Mouse (Mus musculus) stomach, embryonic 16.5 days (tissue): ENCODE measurements around the gene Zkscan5. TPM values are rescaled to one million over a fixed set of nuclear protein-coding genes. Genes with fewer than 3 reads are reported as not detected.
"Not testable (repeated sequence)": the region's sequence is repeated elsewhere in the genome, so short reads cannot be mapped to it uniquely, and the experiment has no call there.

Experiments used
- ATAC-seq: fragments of 200-750 bp; cut with Nextera tagmentation; 2 replicates; pipeline ENCODE4 v1.8.0; 2017; ENCODE audit warnings: moderate number of reproducible peaks, moderate TSS enrichment; ENCODE audit not compliant: insufficient read depth, low FRiP score
- H3K27ac ChIP-seq: fragments of 300-500 bp; sonication (generic); 2 replicates; pipeline ENCODE4 v1.5.1; 2014; ENCODE audit warnings: low read length
- H3K27me3 ChIP-seq: fragments of 300-500 bp; sonication (generic); 2 replicates; pipeline ENCODE4 v1.6.1; 2014; ENCODE audit warnings: low read length, control low read depth, mixed read lengths; ENCODE audit not compliant: control insufficient read depth, insufficient read depth
- H3K36me3 ChIP-seq: fragments of 300-500 bp; sonication (generic); 2 replicates; pipeline ENCODE4 v1.6.1; 2014; ENCODE audit warnings: low read length; ENCODE audit not compliant: control insufficient read depth, insufficient read depth
- H3K4me1 ChIP-seq: fragments of 300-500 bp; sonication (generic); 2 replicates; pipeline ENCODE4 v1.6.1; 2014; ENCODE audit warnings: low read length, control low read depth, mixed read lengths; ENCODE audit not compliant: control insufficient read depth, insufficient read depth
- H3K4me2 ChIP-seq: fragments of 300-500 bp; sonication (generic); 2 replicates; pipeline ENCODE4 v1.6.1; 2014; ENCODE audit warnings: low read depth, low read length, mixed read lengths
- H3K4me3 ChIP-seq: fragments of 300-500 bp; sonication (generic); replicated peaks from 2 replicates; pipeline ENCODE4 v1.5.1; 2014; ENCODE audit warnings: mild to moderate bottlenecking, low read length
- H3K9ac ChIP-seq: fragments of 300-500 bp; sonication (generic); 2 replicates; pipeline ENCODE4 v1.6.1; 2014; ENCODE audit warnings: low read length
- H3K9me3 ChIP-seq: fragments of 300-500 bp; sonication (generic); replicated peaks from 2 replicates; pipeline ENCODE4 v1.6.1; 2016; ENCODE audit warnings: low read length, control low read depth; ENCODE audit not compliant: control insufficient read depth
- WGBS: fragments of 180-500 bp; shearing (Covaris S2); extraction: QIAGEN DNeasy Blood & Tissue Kit; methylation state at CpG from one replicate; pipeline ENCODE4 v1.1.7; 2014; 5-methylcytosine and 5-hydroxymethylcytosine counted together
- polyA plus RNA-seq: library from polyadenylated mRNA; unstranded; fragments of >200 nt; fragmentation: Nextera tagmentation; extraction: Ambion mirVana; gene quantifications from 2 replicates; pipeline ENCODE4 v1.2.1, GENCODE M21; 2015

The Zkscan5 gene
- polyA plus RNA-seq, 1 experiment from 2014 or later = 11.1 TPM

GRCm38 (mm10) chr5:145222840-145223239 lies 18.5 kb downstream of the Zkscan5 start:
- Histone ChIP-seq H3K27ac (no peak overlapping the region), H3K4me3 (no peak overlapping the region)
- WGBS = 87% methylated on average over 5 of the region's 5 CpGs

GRCm38 (mm10) chr5:145223395-145223794 lies 19.0 kb downstream of the Zkscan5 start:
- H3K27me3 ChIP-seq = no peaks in the 10 kb centered on the region
- no peak for ATAC-seq
- no peak overlapping the region for H3K9ac ChIP-seq
- no peak overlapping the region for H3K27ac ChIP-seq
- H3K4me1 ChIP-seq = no peaks in the 10 kb centered on the region
- H3K4me3 ChIP-seq = no peak overlapping the region
- H3K4me2 ChIP-seq = no peak overlapping the region
- peaks cover 23% of the 10 kb centered on the region for H3K36me3 ChIP-seq
- 71% methylated on average over 12 of the region's 12 CpGs for WGBS
- H3K9me3 ChIP-seq = no peaks in the 10 kb centered on the region

More at GRCm38 (mm10) chr5:145222840-145223239, 18.5 kb downstream of the Zkscan5 start:
- no peaks in the 10 kb centered on the region for H3K9me3 ChIP-seq
- H3K4me1 ChIP-seq = no peaks in the 10 kb centered on the region
- no peak overlapping the region for H3K4me2 ChIP-seq
- H3K36me3 ChIP-seq = peaks cover 23% of the 10 kb centered on the region
- no peak overlapping the region for H3K9ac ChIP-seq
- ATAC-seq = no peak
- H3K27me3 ChIP-seq = no peaks in the 10 kb centered on the region

GRCm38 (mm10) chr5:145226453-145226852 lies 22.1 kb downstream of the Zkscan5 start:
- Histone ChIP-seq H3K4me1 (no peaks in the 10 kb centered on the region), H3K4me3 (no peak overlapping the region), H3K27ac (no peak overlapping the region), H3K36me3 (peaks cover 3% of the 10 kb centered on the region; the same call in 1 of the 2 replicates), H3K9ac (no peak overlapping the region), H3K9me3 (no peaks in the 10 kb centered on the region), H3K27me3 (no peaks in the 10 kb centered on the region), H3K4me2 (no peak overlapping the region)
- ATAC-seq = no peak
- WGBS = 47% methylated on average over 2 of the region's 2 CpGs

- H3K4me3 ChIP-seq, H3K9ac ChIP-seq, ATAC-seq, H3K36me3 ChIP-seq, H3K4me2 ChIP-seq, H3K27ac ChIP-seq, H3K4me1 ChIP-seq, H3K27me3 ChIP-seq, H3K9me3 ChIP-seq: not testable (repeated sequence)
- 82% methylated on average over 6 of the region's 6 CpGs for WGBS
Measured at GRCm38 (mm10) chr5:145229283-145229682, 24.9 kb downstream of the Zkscan5 start.

GRCm38 (mm10) chr5:145230641-145231040 lies 26.3 kb downstream of the Zkscan5 start:
- peak overlapping the region; percentile 87 for H3K27ac ChIP-seq
- H3K4me2 ChIP-seq = peak overlapping the region; percentile 85
- H3K9ac ChIP-seq = no peak overlapping the region
- no peaks in the 10 kb centered on the region for H3K27me3 ChIP-seq
- no peaks in the 10 kb centered on the region for H3K9me3 ChIP-seq
- H3K4me1 ChIP-seq = peaks cover 6% of the 10 kb centered on the region; the same call in 1 of the 2 replicates
- ATAC-seq = no peak
- H3K4me3 ChIP-seq = peak overlapping the region; percentile 97; the same call in 1 of the 2 replicates
- WGBS = 85% methylated on average over 4 of the region's 4 CpGs
- H3K36me3 ChIP-seq = peaks cover 17% of the 10 kb centered on the region

GRCm38 (mm10) chr5:145231367-145231871 lies 27.1 kb downstream of the Zkscan5 start, which contains the start of gene Zfp655:
Gene Zfp655 (plus strand): TSS chr5:145231715.
- ATAC-seq = peak; percentile 98
- Histone ChIP-seq H3K4me2 (peak within 1 kb of the TSS; percentile 85), H3K4me3 (peak within 1 kb of the TSS; percentile 97), H3K27me3 (no peaks in the 10 kb centered on the region), H3K9me3 (no peaks in the 10 kb centered on the region), H3K9ac (peak within 1 kb of the TSS; percentile 98), H3K27ac (peak within 1 kb of the TSS; percentile 87), H3K4me1 (peaks cover 6% of the 10 kb centered on the region; the same call in 1 of the 2 replicates), H3K36me3 (peaks cover 20% of the 10 kb centered on the region)
- under 1% methylated on average over 42 of the region's 42 CpGs for WGBS

- peaks cover 20% of the 10 kb centered on the region for H3K36me3 ChIP-seq
- peaks cover 6% of the 10 kb centered on the region; the same call in 1 of the 2 replicates for H3K4me1 ChIP-seq
- peak overlapping the region; percentile 85 for H3K4me2 ChIP-seq
- peak overlapping the region; percentile 87 for H3K27ac ChIP-seq
- no peaks in the 10 kb centered on the region for H3K27me3 ChIP-seq
- peak overlapping the region; percentile 97 for H3K4me3 ChIP-seq
- ATAC-seq = peak; percentile 59
- H3K9me3 ChIP-seq = no peaks in the 10 kb centered on the region
- peak overlapping the region; percentile 98 for H3K9ac ChIP-seq
- WGBS = under 1% methylated on average over 48 of the region's 49 CpGs
Measured at GRCm38 (mm10) chr5:145231893-145232411, 27.6 kb downstream of the Zkscan5 start.

GRCm38 (mm10) chr5:145234636-145235035 lies 30.3 kb downstream of the Zkscan5 start:
- no peak overlapping the region for H3K9ac ChIP-seq
- no peaks in the 10 kb centered on the region for H3K27me3 ChIP-seq
- H3K4me2 ChIP-seq = no peak overlapping the region
- ATAC-seq = no peak
- H3K4me3 ChIP-seq = no peak overlapping the region
- peaks cover 6% of the 10 kb centered on the region; the same call in 1 of the 2 replicates for H3K4me1 ChIP-seq
- no peak overlapping the region for H3K27ac ChIP-seq
- H3K9me3 ChIP-seq = no peaks in the 10 kb centered on the region
- peaks cover 28% of the 10 kb centered on the region for H3K36me3 ChIP-seq

GRCm38 (mm10) chr5:145249520-145249919 lies 45.2 kb downstream of the Zkscan5 start:
- H3K36me3 ChIP-seq = peaks cover 31% of the 10 kb centered on the region

More at GRCm38 (mm10) chr5:145249520-145249919, 45.2 kb downstream of the Zkscan5 start:
- Histone ChIP-seq H3K27ac (no peak overlapping the region), H3K27me3 (no peaks in the 10 kb centered on the region), H3K4me1 (no peaks in the 10 kb centered on the region), H3K9me3 (no peaks in the 10 kb centered on the region), H3K4me3 (no peak overlapping the region), H3K4me2 (no peak overlapping the region), H3K9ac (no peak overlapping the region)
- no peak for ATAC-seq
- WGBS = 88% methylated on average over 3 of the region's 3 CpGs
